Comparison of ENCODE assay signal across 26 mouse cellular contexts in genomic region chr16:93436732-93437131, GRCm38 (mm10).
DNase-seq lines count a peak whose midpoint lies in the region; ATAC-seq lines count a peak whose summit lies in the region.
"Had no signal": no experiment of that assay in that cellular context is flagged by ENCODE, and none has a peak within 500 bp of the region (broad histone marks: within the 10 kb centered on the region; RNA-seq: fewer than 3 reads in every experiment).

No protein-coding gene starts in this region.

- H3K9me3 ChIP-seq in heart, embryonic 11.5 days (replicated peaks; ENCODE audit: control insufficient read depth, low read length) = no peaks in the 10 kb centered on the region
- H3K9me3 ChIP-seq: forebrain, embryonic 15.5 days; G1E; heart, embryonic 13.5 days had no signal

- no peaks in the 10 kb centered on the region for H3K36me3 ChIP-seq in heart, embryonic 11.5 days (ENCODE audit: control insufficient read depth, insufficient read depth, low read length)
- H3K36me3 ChIP-seq: forebrain, embryonic 15.5 days; G1E; heart, embryonic 13.5 days had no signal

- ATAC-seq in heart, embryonic 11.5 days (replicated peaks; ENCODE audit: insufficient number of reproducible peaks, low FRiP score, low TSS enrichment) = no peak
- ATAC-seq in granulocyte monocyte progenitor cell, adult 5-6 weeks (replicated peaks; ENCODE audit: poor library complexity, severe bottlenecking) = peak; percentile 72
- ATAC-seq: forebrain, embryonic 15.5 days; hindbrain, postnatal 0 days; inflammation-experienced regulatory T-cells, adult 6 months; intestine, embryonic 16.5 days had no signal

- H3K4me1 ChIP-seq in heart, embryonic 11.5 days (ENCODE audit: control insufficient read depth, insufficient read depth, low read length) = peaks cover 8% of the 10 kb centered on the region; the same call in 1 of the 2 replicates

- H3K4me3 ChIP-seq in heart, embryonic 11.5 days (ENCODE audit: low read depth, low read length) = no peak overlapping the region
- H3K4me3 ChIP-seq: forebrain, embryonic 15.5 days; gastrocnemius, adult 2 months; heart, embryonic 13.5 days had no signal

- H3K4me2 ChIP-seq in heart, embryonic 11.5 days = no peak overlapping the region
- H3K4me2 ChIP-seq: forebrain, embryonic 15.5 days; heart, embryonic 13.5 days; hindbrain, embryonic 14.5 days had no signal

- 37% methylated on average over 3 of the region's 3 CpGs for WGBS in heart, embryonic 11.5 days (ENCODE audit: insufficient replicate concordance)

- no peak overlapping the region for H3K9ac ChIP-seq in heart, embryonic 11.5 days (ENCODE audit: low read depth, low read length)
- H3K9ac ChIP-seq: forebrain, embryonic 15.5 days; heart, embryonic 13.5 days; hindbrain, embryonic 14.5 days had no signal

- H3K27me3 ChIP-seq in heart, embryonic 11.5 days (ENCODE audit: control insufficient read depth, insufficient read depth, low read length) = no peaks in the 10 kb centered on the region
- H3K27me3 ChIP-seq: CH12.LX; forebrain, embryonic 15.5 days had no signal

- H3K27ac ChIP-seq in heart, embryonic 11.5 days (ENCODE audit: low read depth, low read length) = no peak overlapping the region
- H3K27ac ChIP-seq: forebrain, embryonic 15.5 days; gastrocnemius, adult 2 months; heart, embryonic 13.5 days; hindbrain, embryonic 14.5 days; hindbrain, postnatal 0 days had no signal

- DNase-seq in heart, adult 11 months = peak; percentile 27
- peak; percentile 18 for DNase-seq in telencephalon, adult 2 months (ENCODE audit: low read depth, low spot score)
- no peak for DNase-seq in gastrocnemius, postnatal 25 days
- DNase-seq in Muller cell, postnatal 12 days (ENCODE audit: inconsistent ontology term) = no peak
- DNase-seq: adrenal gland, adult 2 months; adrenal gland, postnatal 14 days; B cell, adult 2 months; cerebellum, adult 11-12 months; cerebellum, adult 8-10 months; cerebellum, postnatal 14 days; gastrocnemius, adult 2 months; gastrocnemius, postnatal 14 days; heart, adult 18-20 months; heart, postnatal 14 days; heart, postnatal 4 days; kidney, adult 18-20 months had no signal

Comparison
In these comparisons a context has a peak if more than half of its experiments do, and no peak if none do; other contexts are left out.
1. DNase-seq: peak in heart, adult 11 months (single experiment) and telencephalon, adult 2 months (single experiment); none in gastrocnemius, postnatal 25 days (single experiment) and Muller cell, postnatal 12 days (single experiment).